Mouse (Mus musculus): Measurements from ENCODE around the gene Fam234a. TPM values are rescaled to one million over a fixed set of nuclear protein-coding genes. Genes with fewer than 3 reads are reported as not detected.
"Not testable (repeated sequence)": the region's sequence is repeated elsewhere in the genome, so short reads cannot be mapped to it uniquely, and the experiment has no call there.

Gene Fam234a
- polyA plus RNA-seq, 1 experiment from 2014 or later = 25.7 TPM

GRCm38 (mm10) chr17:26181179-26181578 is 62.9 kb downstream of the Fam234a start:
- no peak for DNase-seq (ENCODE audit: low spot score)
- WGBS = 94% methylated on average over 3 of the region's 3 CpGs
- Histone ChIP-seq H3K9me3 (ENCODE audit: control insufficient read depth, low read length) (no peaks in the 10 kb centered on the region), H3K36me3 (ENCODE audit: control insufficient read depth, insufficient read depth, low read length) (peaks cover 9% of the 10 kb centered on the region), H3K9ac (ENCODE audit: low read length) (no peak overlapping the region), H3K4me2 (ENCODE audit: low read depth, severe bottlenecking) (no peak overlapping the region), H3K27me3 (ENCODE audit: control insufficient read depth, insufficient read depth, low read length) (no peaks in the 10 kb centered on the region), H3K4me1 (ENCODE audit: control insufficient read depth, insufficient read depth, low read length) (no peaks in the 10 kb centered on the region), H3K4me3 (ENCODE audit: low read depth, low read length) (no peak overlapping the region), H3K27ac (replicated peaks; ENCODE audit: low read depth, low read length) (no peak overlapping the region)
- ATAC-seq (ENCODE audit: insufficient number of reproducible peaks, low FRiP score, low TSS enrichment, low read depth) = no peak

- ATAC-seq (ENCODE audit: insufficient number of reproducible peaks, low FRiP score, low TSS enrichment, low read depth) = no peak
- H3K27ac ChIP-seq (replicated peaks; ENCODE audit: low read depth, low read length) = no peak overlapping the region
These were observed 65.4 kb downstream of the Fam234a start for GRCm38 (mm10) chr17:26178611-26179010.

GRCm38 (mm10) chr17:26175248-26175647 is 68.8 kb downstream of the Fam234a start:
- not testable (repeated sequence) for DNase-seq (ENCODE audit: low spot score); H3K4me3 ChIP-seq (ENCODE audit: low read depth, low read length); H3K9me3 ChIP-seq (ENCODE audit: control insufficient read depth, low read length); H3K4me2 ChIP-seq (ENCODE audit: low read depth, severe bottlenecking); H3K36me3 ChIP-seq (ENCODE audit: control insufficient read depth, insufficient read depth, low read length); H3K27ac ChIP-seq (replicated peaks; ENCODE audit: low read depth, low read length); H3K4me1 ChIP-seq (ENCODE audit: control insufficient read depth, insufficient read depth, low read length); H3K9ac ChIP-seq (ENCODE audit: low read length); H3K27me3 ChIP-seq (ENCODE audit: control insufficient read depth, insufficient read depth, low read length); ATAC-seq (ENCODE audit: insufficient number of reproducible peaks, low FRiP score, low TSS enrichment, low read depth)
- WGBS = 81% methylated on average over 2 of the region's 2 CpGs

More at GRCm38 (mm10) chr17:26178611-26179010, 65.4 kb downstream of the Fam234a start:
- H3K9me3 ChIP-seq (ENCODE audit: control insufficient read depth, low read length) = no peaks in the 10 kb centered on the region
- H3K36me3 ChIP-seq (ENCODE audit: control insufficient read depth, insufficient read depth, low read length) = peaks cover 7% of the 10 kb centered on the region
- H3K4me1 ChIP-seq (ENCODE audit: control insufficient read depth, insufficient read depth, low read length) = no peaks in the 10 kb centered on the region
- DNase-seq (ENCODE audit: low spot score) = no peak
- H3K9ac ChIP-seq (ENCODE audit: low read length) = no peak overlapping the region
- no peaks in the 10 kb centered on the region for H3K27me3 ChIP-seq (ENCODE audit: control insufficient read depth, insufficient read depth, low read length)
- H3K4me2 ChIP-seq (ENCODE audit: low read depth, severe bottlenecking) = no peak overlapping the region
- no peak overlapping the region for H3K4me3 ChIP-seq (ENCODE audit: low read depth, low read length)

- 89% methylated on average over 2 of the region's 2 CpGs for WGBS
- Histone ChIP-seq H3K27me3 (ENCODE audit: control insufficient read depth, insufficient read depth, low read length) (no peaks in the 10 kb centered on the region), H3K36me3 (ENCODE audit: control insufficient read depth, insufficient read depth, low read length) (peaks cover 2% of the 10 kb centered on the region; the same call in 1 of the 2 replicates), H3K9me3 (ENCODE audit: control insufficient read depth, low read length) (no peaks in the 10 kb centered on the region), H3K4me2 (ENCODE audit: low read depth, severe bottlenecking) (no peak overlapping the region), H3K27ac (replicated peaks; ENCODE audit: low read depth, low read length) (no peak overlapping the region), H3K4me1 (ENCODE audit: control insufficient read depth, insufficient read depth, low read length) (no peaks in the 10 kb centered on the region), H3K9ac (ENCODE audit: low read length) (no peak overlapping the region), H3K4me3 (ENCODE audit: low read depth, low read length) (no peak overlapping the region)
- no peak for DNase-seq (ENCODE audit: low spot score)
- ATAC-seq (ENCODE audit: insufficient number of reproducible peaks, low FRiP score, low TSS enrichment, low read depth) = no peak
These were observed 76.0 kb downstream of the Fam234a start for GRCm38 (mm10) chr17:26168039-26168438.

GRCm38 (mm10) chr17:26162736-26163135 is 81.3 kb downstream of the Fam234a start:
- H3K4me3 ChIP-seq (ENCODE audit: low read depth, low read length) = no peak overlapping the region
- H3K4me1 ChIP-seq (ENCODE audit: control insufficient read depth, insufficient read depth, low read length) = no peaks in the 10 kb centered on the region
- no peaks in the 10 kb centered on the region for H3K27me3 ChIP-seq (ENCODE audit: control insufficient read depth, insufficient read depth, low read length)
- H3K27ac ChIP-seq (replicated peaks; ENCODE audit: low read depth, low read length) = no peak overlapping the region
- no peaks in the 10 kb centered on the region for H3K9me3 ChIP-seq (ENCODE audit: control insufficient read depth, low read length)
- DNase-seq (ENCODE audit: low spot score) (no peak), ATAC-seq (ENCODE audit: insufficient number of reproducible peaks, low FRiP score, low TSS enrichment, low read depth) (no peak)
- 86% methylated on average over 1 of the region's 1 CpGs for WGBS
- H3K36me3 ChIP-seq (ENCODE audit: control insufficient read depth, insufficient read depth, low read length) = no peaks in the 10 kb centered on the region
- H3K9ac ChIP-seq (ENCODE audit: low read length) = no peak overlapping the region
- H3K4me2 ChIP-seq (ENCODE audit: low read depth, severe bottlenecking) = no peak overlapping the region

Other genes with a start within 250 kb of the Fam234a start
- gene Rab11fip3, start 174.7 kb downstream of the Fam234a start, polyA plus RNA-seq (2014; fragmentation: Nextera tagmentation; extraction: Ambion mirVana) = 15.9 and 17.4 TPM in 2 replicates
- 19.0 and 22.3 TPM in 2 replicates for gene Decr2, start 153.9 kb downstream of the Fam234a start, polyA plus RNA-seq (2014; fragmentation: Nextera tagmentation; extraction: Ambion mirVana)
- 111 and 122 TPM in 2 replicates for gene Nme4, start 148.6 kb downstream of the Fam234a start, polyA plus RNA-seq (2014; fragmentation: Nextera tagmentation; extraction: Ambion mirVana)
- 0.40 and 0.55 TPM in 2 replicates for gene Tmem8, start 130.9 kb downstream of the Fam234a start, polyA plus RNA-seq (2014; fragmentation: Nextera tagmentation; extraction: Ambion mirVana)
- gene Mrpl28, start 120.7 kb downstream of the Fam234a start, polyA plus RNA-seq (2014; fragmentation: Nextera tagmentation; extraction: Ambion mirVana) = 259 and 283 TPM in 2 replicates
- gene Axin1, start 105.6 kb downstream of the Fam234a start, polyA plus RNA-seq (2014; fragmentation: Nextera tagmentation; extraction: Ambion mirVana) = 17.1 and 23.7 TPM in 2 replicates
- 0.27 and 1.1 TPM in 2 replicates for gene Pdia2, start 45.2 kb downstream of the Fam234a start, polyA plus RNA-seq (2014; fragmentation: Nextera tagmentation; extraction: Ambion mirVana)
- gene Rgs11, start 41.3 kb downstream of the Fam234a start, polyA plus RNA-seq (2014; fragmentation: Nextera tagmentation; extraction: Ambion mirVana) = 1.1 and 1.8 TPM in 2 replicates
- 3.5 and 4.7 TPM in 2 replicates for gene Arhgdig, start 36.5 kb downstream of the Fam234a start, polyA plus RNA-seq (2014; fragmentation: Nextera tagmentation; extraction: Ambion mirVana)
- 146 and 153 TPM in 2 replicates for gene Luc7l, start 8.7 kb upstream of the Fam234a start, polyA plus RNA-seq (2014; fragmentation: Nextera tagmentation; extraction: Ambion mirVana)
- gene Neurl1b, start 170.6 kb upstream of the Fam234a start, polyA plus RNA-seq (2014; fragmentation: Nextera tagmentation; extraction: Ambion mirVana) = 0.21 and 0.27 TPM in 2 replicates